Mouse (Mus musculus) kidney, postnatal 0 days (tissue): ENCODE measurements around the gene Ssbp3. TPM values are rescaled to one million over a fixed set of nuclear protein-coding genes. Genes with fewer than 3 reads are reported as not detected.

Experiments
- ATAC-seq: fragments of 200-750 bp; cut with Nextera tagmentation; replicated peaks from 2 replicates; pipeline ENCODE4 v1.8.0; 2017; ENCODE audit warnings: low read depth, moderate number of reproducible peaks, moderate TSS enrichment, moderate library complexity; ENCODE audit not compliant: low FRiP score
- DNase-seq: peaks from one replicate; pipeline ENCODE4 v3.0.0-alpha.2; 2016; ENCODE audit warnings: low spot score
- H3K27ac ChIP-seq: fragments of 300-500 bp; sonication (generic); 2 replicates; pipeline ENCODE4 v1.5.1; 2014; ENCODE audit warnings: mild to moderate bottlenecking
- H3K27me3 ChIP-seq: fragments of 300-500 bp; sonication (generic); 2 replicates; pipeline ENCODE4 v1.6.1; 2014; ENCODE audit warnings: low read length, mixed read lengths; ENCODE audit not compliant: insufficient read depth
- H3K36me3 ChIP-seq: fragments of 300-500 bp; sonication (generic); 2 replicates; pipeline ENCODE4 v1.6.1; 2014; ENCODE audit warnings: low read length, mixed read lengths; ENCODE audit not compliant: insufficient read depth
- H3K4me1 ChIP-seq: fragments of 300-500 bp; sonication (generic); replicated peaks from 2 replicates; pipeline ENCODE4 v1.6.1; 2014; ENCODE audit warnings: antibody characterized with exemption, low read length, mixed read lengths; ENCODE audit not compliant: insufficient read depth
- H3K4me2 ChIP-seq: fragments of 300-500 bp; sonication (generic); 2 replicates; pipeline ENCODE4 v1.6.1; 2014; ENCODE audit warnings: mild to moderate bottlenecking, low read length, moderate library complexity, mixed read lengths
- H3K4me3 ChIP-seq: fragments of 300-500 bp; sonication (generic); replicated peaks from 2 replicates; pipeline ENCODE4 v1.5.1; 2014; ENCODE audit warnings: low read depth, low read length
- H3K9ac ChIP-seq: fragments of 300-500 bp; sonication (generic); 2 replicates; pipeline ENCODE4 v1.6.1; 2014; ENCODE audit warnings: low read depth, low read length
- H3K9me3 ChIP-seq: fragments of 300-500 bp; sonication (generic); replicated peaks from 2 replicates; pipeline ENCODE4 v1.6.1; 2016; ENCODE audit warnings: low read length, inconsistent platforms, mixed read lengths
- CTCF ChIP-seq: IDR thresholded peaks from 2 replicates; pipeline ENCODE4 v1.5.1; 2016; ENCODE audit warnings: antibody characterized with exemption, low read depth, mild to moderate bottlenecking, moderate library complexity
- WGBS: fragments of 180-500 bp; shearing (Covaris S2); extraction: QIAGEN DNeasy Blood & Tissue Kit; methylation state at CpG from one replicate; pipeline ENCODE4 v1.1.7; 2014; 5-methylcytosine and 5-hydroxymethylcytosine counted together
- polyA plus RNA-seq: library from polyadenylated mRNA; unstranded; fragments of >200 nt; fragmentation: Nextera tagmentation; extraction: Ambion mirVana; gene quantifications from 2 replicates; pipeline ENCODE4 v1.2.1, GENCODE M21; 2015

Gene Ssbp3
- polyA plus RNA-seq, 1 experiment from 2014 or later: 68.3 TPM

DNA sequence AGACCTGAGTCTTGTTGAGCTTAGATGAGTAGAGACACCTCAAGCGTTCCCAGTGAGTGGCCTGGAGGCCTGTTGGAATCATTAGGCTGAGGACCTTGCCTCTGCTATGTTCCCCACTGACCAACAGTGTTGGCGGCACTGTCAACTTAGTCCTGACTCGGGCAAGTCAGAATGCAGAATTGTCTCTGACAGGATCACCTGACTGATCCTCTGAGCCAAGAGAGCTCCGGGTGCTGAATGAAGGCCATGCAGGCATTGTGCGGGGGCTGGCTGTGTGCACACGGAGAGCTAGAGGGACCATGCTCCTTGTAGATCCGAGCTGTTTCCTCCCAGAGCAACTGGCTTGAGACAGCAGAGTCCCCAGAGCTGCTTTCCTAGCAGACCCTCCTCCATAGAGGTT lies 18.5 kb downstream of the Ssbp3 start:
- WGBS: 77% methylated on average over 7 of the region's 7 CpGs
- Histone ChIP-seq H3K4me2 (no peak overlapping the region), H3K9me3 (no peaks in the 10 kb centered on the region), H3K4me3 (no peak overlapping the region), H3K4me1 (peaks cover 4% of the 10 kb centered on the region), H3K27me3 (no peaks in the 10 kb centered on the region), H3K36me3 (peaks cover 24% of the 10 kb centered on the region), H3K27ac (no peak overlapping the region), H3K9ac (no peak overlapping the region)
- no peak for ATAC-seq
- DNase-seq: no peak
- TF ChIP-seq CTCF: no peak

DNA sequence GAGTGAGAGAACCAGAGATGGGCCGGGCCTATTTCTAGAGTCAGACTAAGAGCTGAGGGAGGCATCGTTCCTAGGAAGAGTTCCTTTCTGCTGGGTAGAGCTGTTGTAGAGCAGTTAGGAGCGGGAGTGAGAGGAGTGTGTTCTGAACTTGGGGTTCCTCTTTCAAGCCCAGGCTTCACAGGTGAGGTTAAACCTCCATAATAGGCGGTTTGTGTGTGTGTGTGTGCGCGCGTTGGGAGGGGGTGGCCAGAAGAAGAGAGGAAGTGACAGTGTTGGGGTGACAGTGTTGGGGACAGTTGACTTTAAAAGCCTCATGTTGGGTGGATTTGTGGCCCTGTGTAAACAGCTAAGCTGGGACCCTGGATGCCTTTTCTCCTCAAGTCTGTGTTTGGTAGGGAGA lies 22.1 kb downstream of the Ssbp3 start:
- no peaks in the 10 kb centered on the region for H3K27me3 ChIP-seq
- no peak overlapping the region for H3K4me2 ChIP-seq
- no peaks in the 10 kb centered on the region for H3K9me3 ChIP-seq
- DNase-seq (no peak), ATAC-seq (no peak)
- H3K4me3 ChIP-seq: no peak overlapping the region
- peaks cover 11% of the 10 kb centered on the region for H3K4me1 ChIP-seq
- WGBS: 91% methylated on average over 7 of the region's 7 CpGs
- H3K27ac ChIP-seq: peak overlapping the region; percentile 25; the same call in 1 of the 2 replicates
- H3K9ac ChIP-seq: no peak overlapping the region
- peaks cover 22% of the 10 kb centered on the region; the same call in 1 of the 2 replicates for H3K36me3 ChIP-seq
- TF ChIP-seq CTCF: no peak

- TF ChIP-seq CTCF: no peak
- peaks cover 22% of the 10 kb centered on the region; the same call in 1 of the 2 replicates for H3K36me3 ChIP-seq
Observed at GRCm38 (mm10) chr4:106933813-106934482, 23.4 kb downstream of the Ssbp3 start.

GRCm38 (mm10) chr4:106934931-106935582 lies 24.6 kb downstream of the Ssbp3 start:
- Histone ChIP-seq H3K4me1 (peaks cover 33% of the 10 kb centered on the region), H3K27ac (no peak overlapping the region), H3K36me3 (peaks cover 22% of the 10 kb centered on the region; the same call in 1 of the 2 replicates), H3K4me2 (no peak overlapping the region), H3K27me3 (no peaks in the 10 kb centered on the region), H3K4me3 (no peak overlapping the region), H3K9ac (no peak overlapping the region), H3K9me3 (no peaks in the 10 kb centered on the region)
- DNase-seq (no peak), ATAC-seq (no peak)
- 64% methylated on average over 12 of the region's 12 CpGs for WGBS
- no peak for TF ChIP-seq CTCF

More at GRCm38 (mm10) chr4:106933813-106934482, 23.4 kb downstream of the Ssbp3 start:
- Histone ChIP-seq H3K4me2 (no peak overlapping the region), H3K27me3 (no peaks in the 10 kb centered on the region), H3K27ac (no peak overlapping the region), H3K9ac (no peak overlapping the region), H3K4me1 (peaks cover 23% of the 10 kb centered on the region), H3K4me3 (no peak overlapping the region), H3K9me3 (no peaks in the 10 kb centered on the region)
- ATAC-seq (no peak), DNase-seq (no peak)
- 66% methylated on average over 9 of the region's 9 CpGs for WGBS

DNA sequence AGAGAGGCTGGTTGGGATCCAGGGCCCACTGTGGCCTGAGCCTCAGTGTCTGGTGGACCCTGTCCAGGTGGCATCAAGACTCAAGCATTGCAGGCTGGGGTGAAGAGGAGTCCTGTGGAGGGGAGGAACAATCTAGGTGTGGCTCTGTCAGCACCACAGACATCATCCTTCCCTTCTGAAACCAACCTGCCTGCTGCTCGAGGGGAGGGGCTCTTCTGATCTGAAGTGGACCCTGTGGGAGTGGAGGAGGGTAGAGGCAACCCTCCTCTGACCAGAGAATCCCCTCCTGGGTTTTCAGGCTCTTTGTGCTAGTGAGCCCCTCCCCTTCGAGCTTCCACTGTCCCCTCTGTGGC lies 25.1 kb downstream of the Ssbp3 start:
- no peaks in the 10 kb centered on the region for H3K27me3 ChIP-seq
- peaks cover 33% of the 10 kb centered on the region for H3K4me1 ChIP-seq
- no peak overlapping the region for H3K9ac ChIP-seq
- H3K4me2 ChIP-seq: no peak overlapping the region
- H3K27ac ChIP-seq: no peak overlapping the region
- ATAC-seq (no peak), DNase-seq (no peak)
- H3K9me3 ChIP-seq: no peaks in the 10 kb centered on the region
- H3K4me3 ChIP-seq: no peak overlapping the region
- TF ChIP-seq CTCF: no peak
- 17% methylated on average over 2 of the region's 2 CpGs for WGBS
- peaks cover 22% of the 10 kb centered on the region; the same call in 1 of the 2 replicates for H3K36me3 ChIP-seq

GRCm38 (mm10) chr4:106936041-106936440 lies 25.5 kb downstream of the Ssbp3 start:
- Histone ChIP-seq H3K36me3 (peaks cover 22% of the 10 kb centered on the region; the same call in 1 of the 2 replicates), H3K4me1 (peaks cover 33% of the 10 kb centered on the region), H3K9me3 (no peaks in the 10 kb centered on the region), H3K4me3 (no peak overlapping the region), H3K27ac (0 out of 2 replicates have a peak overlapping the region, but pooled peaks have one; percentile 25), H3K9ac (no peak overlapping the region), H3K27me3 (no peaks in the 10 kb centered on the region), H3K4me2 (no peak overlapping the region)
- 76% methylated on average over 3 of the region's 3 CpGs for WGBS
- no peak for TF ChIP-seq CTCF
- DNase-seq (no peak), ATAC-seq (no peak)
